In genomic region chr4:98500182-98500581, GRCm38 (mm10) we compare ENCODE assay signal across 10 mouse cellular contexts.
DNase-seq lines count a peak whose midpoint lies in the region; ATAC-seq and TF ChIP-seq lines count a peak whose summit lies in the region.
"Had no signal": no experiment of that assay in that cellular context is flagged by ENCODE, and none has a peak within 500 bp of the region (broad histone marks: within the 10 kb centered on the region; RNA-seq: fewer than 3 reads in every experiment).

No protein-coding gene starts in this region.

- no peak overlapping the region for H3K9ac ChIP-seq in hindbrain, postnatal 0 days (replicated peaks; ENCODE audit: low read length)
- no peak overlapping the region for H3K9ac ChIP-seq in hindbrain, embryonic 14.5 days
- H3K9ac ChIP-seq: hindbrain, embryonic 15.5 days; liver, embryonic 13.5 days had no signal

- H3K4me3 ChIP-seq in hindbrain, postnatal 0 days (ENCODE audit: low read length): no peak overlapping the region
- no peak overlapping the region for H3K4me3 ChIP-seq in hindbrain, embryonic 14.5 days (replicated peaks; ENCODE audit: low read length)
- H3K4me3 ChIP-seq: hindbrain, embryonic 15.5 days; liver, embryonic 13.5 days had no signal

- no peaks in the 10 kb centered on the region for H3K9me3 ChIP-seq in hindbrain, postnatal 0 days (ENCODE audit: low read length)
- H3K9me3 ChIP-seq in hindbrain, embryonic 14.5 days (ENCODE audit: control insufficient read depth, low read length): no peaks in the 10 kb centered on the region
- H3K9me3 ChIP-seq: hindbrain, embryonic 15.5 days; liver, embryonic 13.5 days had no signal

- no peak overlapping the region for H3K4me2 ChIP-seq in hindbrain, postnatal 0 days (ENCODE audit: low read depth, low read length)
- H3K4me2 ChIP-seq in hindbrain, embryonic 14.5 days (replicated peaks): no peak overlapping the region
- H3K4me2 ChIP-seq: hindbrain, embryonic 15.5 days; liver, embryonic 13.5 days had no signal

- TF ChIP-seq CTCF in hindbrain, postnatal 0 days (IDR thresholded peaks at IDR 0.05; ENCODE audit: low read depth): peak; percentile 37; the same call in 1 of the 2 replicates

- ATAC-seq in hindbrain, postnatal 0 days: no peak
- ATAC-seq in hindbrain, embryonic 14.5 days (ENCODE audit: low FRiP score): no peak
- peak; percentile 60 for ATAC-seq in inflammation-experienced regulatory T-cells, adult 6 months

- 80% methylated on average over 5 of the region's 5 CpGs for whole genome bisulfite sequencing in hindbrain, postnatal 0 days
- WGBS in hindbrain, embryonic 14.5 days: 65% methylated on average over 5 of the region's 5 CpGs

- no peak for DNase-seq in hindbrain, postnatal 0 days (ENCODE audit: low spot score)
- DNase-seq in hindbrain, embryonic 14.5 days (ENCODE audit: low spot score): no peak
- peak; percentile 19 for DNase-seq in thymus, postnatal 14 days
- no peak for DNase-seq in thymus, adult 18-20 months
- no peak for DNase-seq in frontal cortex, postnatal 14 days (ENCODE audit: low spot score in 2 of 2)
- no peak for DNase-seq in left cerebral cortex, adult 9 months (ENCODE audit: low spot score in 2 of 2)
- DNase-seq in gastrocnemius, postnatal 14 days: no peak
- DNase-seq: liver, embryonic 13.5 days had no signal

- H3K36me3 ChIP-seq in hindbrain, postnatal 0 days (ENCODE audit: insufficient read depth, low read length): no peaks in the 10 kb centered on the region
- H3K36me3 ChIP-seq in hindbrain, embryonic 14.5 days (replicated peaks; ENCODE audit: control insufficient read depth, insufficient read depth): peaks cover 5% of the 10 kb centered on the region
- H3K36me3 ChIP-seq: liver, embryonic 13.5 days had no signal

- no peak overlapping the region for H3K27ac ChIP-seq in hindbrain, postnatal 0 days
- H3K27ac ChIP-seq in hindbrain, embryonic 14.5 days: no peak overlapping the region
- H3K27ac ChIP-seq: hindbrain, embryonic 15.5 days; liver, embryonic 13.5 days had no signal

- intact Hi-C loops in gastrocnemius, postnatal 14 days (cut with DNase I; ENCODE audit: low total_unique reads): no loop called here

- H3K4me1 ChIP-seq in hindbrain, postnatal 0 days (ENCODE audit: insufficient read depth, low read length): no peaks in the 10 kb centered on the region
- H3K4me1 ChIP-seq in hindbrain, embryonic 14.5 days (replicated peaks; ENCODE audit: control insufficient read depth, insufficient read depth, low read length): no peaks in the 10 kb centered on the region
- H3K4me1 ChIP-seq: hindbrain, embryonic 15.5 days; liver, embryonic 13.5 days had no signal

- H3K27me3 ChIP-seq in hindbrain, postnatal 0 days (ENCODE audit: insufficient read depth, low read length): no peaks in the 10 kb centered on the region
- H3K27me3 ChIP-seq in hindbrain, embryonic 14.5 days (ENCODE audit: control insufficient read depth, insufficient read depth, low read length): no peaks in the 10 kb centered on the region
- H3K27me3 ChIP-seq: hindbrain, embryonic 15.5 days; liver, embryonic 13.5 days had no signal
